Mouse (Mus musculus): Measurements from ENCODE around the gene Gm14214.

DNA sequence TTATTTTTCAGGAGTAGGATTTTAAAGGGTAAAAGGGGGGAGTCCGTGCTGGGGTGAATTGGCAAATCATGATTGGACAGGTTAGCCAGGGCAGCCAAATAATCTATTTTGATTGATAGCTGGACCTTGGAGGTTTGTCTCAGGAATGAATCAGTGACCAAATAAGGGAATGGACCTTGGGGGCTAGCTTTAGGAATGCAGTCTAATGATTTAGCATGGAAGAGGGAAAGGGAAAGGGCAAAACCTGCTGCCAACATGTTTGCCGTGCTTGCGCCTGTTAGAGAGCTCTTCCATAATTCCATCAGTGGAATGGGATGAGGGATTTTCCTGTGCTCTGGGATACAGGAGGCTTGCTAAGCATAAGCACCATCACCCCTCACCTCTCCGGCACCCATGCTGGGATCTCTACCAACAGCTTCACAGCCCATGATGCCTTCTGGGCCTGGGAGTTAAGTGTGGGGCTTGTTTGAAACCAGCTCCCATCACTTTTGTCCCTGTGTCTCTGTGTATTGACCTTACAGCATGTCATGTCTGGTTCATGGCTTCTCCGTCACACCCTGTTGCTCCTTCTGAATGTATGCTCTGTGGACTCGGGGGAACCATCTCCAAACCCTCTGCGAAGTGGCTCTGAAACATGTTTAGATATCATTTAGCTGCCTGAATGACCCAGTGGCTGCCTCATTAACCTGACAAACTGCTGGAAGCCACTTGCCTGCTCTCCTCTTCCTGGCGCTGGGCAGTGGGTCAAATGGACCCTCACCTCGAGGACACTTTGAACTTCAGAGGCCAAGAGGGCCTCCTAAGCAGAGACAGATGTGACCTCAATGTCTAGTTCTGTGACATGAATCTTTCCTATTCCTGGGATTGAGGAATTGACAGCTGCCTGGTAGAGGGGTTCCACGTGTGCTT, 26.7 kb downstream of the Gm14214 start:
- TF ChIP-seq CTCF (conservative IDR thresholded peaks at IDR 0.05; ENCODE audit: low read length) (no peak), POU5F1 (IDR thresholded peaks at IDR 0.05; ENCODE audit: borderline replicate concordance, low read length) (no peak)
